Mouse (Mus musculus) neural tube, embryonic 11.5 days (tissue): ENCODE measurements around the gene Rwdd2b. TPM values are rescaled to one million over a fixed set of nuclear protein-coding genes. Genes with fewer than 3 reads are reported as not detected.

Experiments
- ATAC-seq: fragments of 200-750 bp; cut with Nextera tagmentation; 2 replicates; pipeline ENCODE4 v1.8.0; 2017; ENCODE audit warnings: moderate number of reproducible peaks, mild to moderate bottlenecking, moderate TSS enrichment, moderate library complexity; ENCODE audit not compliant: insufficient read depth, low FRiP score, low TSS enrichment
- DNase-seq: peaks from one replicate; pipeline ENCODE4 v3.0.0-alpha.2; 2015; ENCODE audit warnings: low spot score
- H3K27ac ChIP-seq: fragments of 300-500 bp; sonication (generic); 2 replicates; pipeline ENCODE4 v1.5.1; 2014; ENCODE audit warnings: low read depth, mild to moderate bottlenecking, low read length
- H3K27me3 ChIP-seq: fragments of 300-500 bp; sonication (generic); 2 replicates; pipeline ENCODE4 v1.6.1; 2014; ENCODE audit warnings: mild to moderate bottlenecking, low read length, mixed read lengths; ENCODE audit not compliant: control insufficient read depth, insufficient read depth
- H3K36me3 ChIP-seq: fragments of 300-500 bp; sonication (generic); 2 replicates; pipeline ENCODE4 v1.6.1; 2014; ENCODE audit warnings: mild to moderate bottlenecking, low read length, moderate library complexity, mixed read lengths; ENCODE audit not compliant: control insufficient read depth, insufficient read depth
- H3K4me1 ChIP-seq: fragments of 300-500 bp; sonication (generic); 2 replicates; pipeline ENCODE4 v1.6.1; 2014; ENCODE audit warnings: low read length, mixed read lengths; ENCODE audit not compliant: control insufficient read depth, insufficient read depth
- H3K4me2 ChIP-seq: fragments of 300-500 bp; sonication (generic); 2 replicates; pipeline ENCODE4 v1.6.1; 2014; ENCODE audit warnings: low read depth, mild to moderate bottlenecking, moderate library complexity
- H3K4me3 ChIP-seq: fragments of 300-500 bp; sonication (generic); 2 replicates; pipeline ENCODE4 v1.5.1; 2014; ENCODE audit warnings: low read depth, low read length
- H3K9ac ChIP-seq: fragments of 300-500 bp; sonication (generic); 2 replicates; pipeline ENCODE4 v1.6.1; 2014; ENCODE audit warnings: mild to moderate bottlenecking, low read length
- H3K9me3 ChIP-seq: fragments of 300-500 bp; sonication (generic); 2 replicates; pipeline ENCODE4 v1.6.1; 2016; ENCODE audit warnings: low read length; ENCODE audit not compliant: control insufficient read depth
- WGBS: fragments of 180-500 bp; shearing (Covaris S2); extraction: QIAGEN DNeasy Blood & Tissue Kit; methylation state at CpG from one replicate; pipeline ENCODE4 v1.1.7; 2014; 5-methylcytosine and 5-hydroxymethylcytosine counted together
- polyA plus RNA-seq: library from polyadenylated mRNA; unstranded; fragments of >200 nt; fragmentation: Nextera tagmentation; extraction: Ambion mirVana; gene quantifications from 2 replicates; pipeline ENCODE4 v1.2.1, GENCODE M21; 2014

Gene Rwdd2b
- 13.3 and 13.6 TPM in 2 replicates for polyA plus RNA-seq

DNA sequence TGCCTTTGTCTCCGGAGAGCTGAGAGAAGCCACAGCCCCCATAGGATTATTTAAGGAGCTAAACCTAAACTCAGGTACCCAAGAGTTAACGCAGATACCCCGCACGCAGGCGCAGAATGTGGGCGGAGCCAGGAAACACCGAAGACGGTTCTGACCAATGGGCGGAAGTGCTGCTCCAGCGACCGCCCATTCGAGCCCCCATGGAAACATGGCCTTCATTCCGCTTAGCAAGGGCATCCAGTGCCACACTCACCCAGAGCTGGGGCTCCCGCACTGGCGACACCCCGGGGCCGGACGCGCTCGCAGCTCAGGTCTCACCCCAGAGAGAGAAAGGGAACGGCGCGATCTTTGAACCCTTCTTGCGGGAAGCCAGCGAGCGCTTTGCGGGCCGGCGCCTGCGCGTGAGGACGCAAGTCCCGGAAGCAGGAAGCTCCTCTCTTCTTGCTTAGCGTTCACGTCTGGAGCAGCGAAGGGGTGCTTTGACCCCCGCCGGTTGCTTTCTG is at the start of gene Rwdd2b:
Rwdd2b (minus strand) TSS at position 390 of the 503 bp plus-strand sequence.
- Histone ChIP-seq H3K27me3 (no peaks in the 10 kb centered on the region), H3K4me1 (no peaks in the 10 kb centered on the region), H3K9me3 (no peaks in the 10 kb centered on the region), H3K27ac (peak within 1 kb of the TSS; percentile 80), H3K9ac (peak within 1 kb of the TSS; percentile 85), H3K4me3 (peak within 1 kb of the TSS; percentile 75), H3K4me2 (peak within 1 kb of the TSS; percentile 78), H3K36me3 (no peaks in the 10 kb centered on the region)
- DNase-seq: peak; percentile 93
- ATAC-seq: peak; percentile 96
- under 1% methylated on average over 38 of the region's 38 CpGs for WGBS

GRCm38 (mm10) chr16:87488605-87489004 is 48.2 kb upstream of the Rwdd2b start:
- Histone ChIP-seq H3K27ac (no peak overlapping the region), H3K9ac (no peak overlapping the region), H3K4me3 (no peak overlapping the region), H3K9me3 (no peaks in the 10 kb centered on the region), H3K27me3 (no peaks in the 10 kb centered on the region), H3K4me1 (no peaks in the 10 kb centered on the region), H3K4me2 (no peak overlapping the region), H3K36me3 (peaks cover 22% of the 10 kb centered on the region)
- DNase-seq (no peak), ATAC-seq (no peak)
- WGBS: 88% methylated on average over 2 of the region's 2 CpGs

GRCm38 (mm10) chr16:87486739-87487138 is 46.4 kb upstream of the Rwdd2b start:
- Histone ChIP-seq H3K4me1 (no peaks in the 10 kb centered on the region), H3K4me2 (no peak overlapping the region), H3K9me3 (no peaks in the 10 kb centered on the region), H3K27ac (no peak overlapping the region), H3K36me3 (peaks cover 25% of the 10 kb centered on the region), H3K9ac (no peak overlapping the region), H3K27me3 (no peaks in the 10 kb centered on the region), H3K4me3 (no peak overlapping the region)
- 94% methylated on average over 5 of the region's 5 CpGs for WGBS
- ATAC-seq (no peak), DNase-seq (no peak)

DNA sequence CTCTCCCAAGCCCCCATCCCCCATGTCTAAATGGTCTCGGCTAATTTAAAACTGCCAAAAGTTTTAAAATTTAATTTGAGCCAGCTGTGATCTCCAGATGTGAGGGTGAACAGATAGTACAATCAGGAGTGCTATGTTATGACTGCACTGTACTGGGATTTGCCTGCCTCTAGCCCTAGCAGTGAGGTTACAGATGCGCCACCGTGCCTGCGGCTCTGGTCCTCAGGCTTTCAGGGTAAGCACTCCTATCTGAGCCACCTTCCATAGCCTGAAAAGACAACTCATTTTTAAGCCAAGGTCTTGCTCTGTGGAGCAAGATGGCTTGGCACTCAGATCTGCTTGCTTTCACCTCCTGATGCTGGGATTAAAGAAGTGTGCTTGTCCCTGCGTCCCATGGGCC is 44.0 kb upstream of the Rwdd2b start:
- Histone ChIP-seq H3K4me2 (no peak overlapping the region), H3K9me3 (no peaks in the 10 kb centered on the region), H3K27ac (no peak overlapping the region), H3K36me3 (peaks cover 16% of the 10 kb centered on the region), H3K4me1 (no peaks in the 10 kb centered on the region), H3K27me3 (no peaks in the 10 kb centered on the region), H3K9ac (no peak overlapping the region), H3K4me3 (no peak overlapping the region)
- no peak for ATAC-seq
- 94% methylated on average over 5 of the region's 5 CpGs for WGBS
- no peak for DNase-seq

GRCm38 (mm10) chr16:87470579-87470978 is 30.2 kb upstream of the Rwdd2b start:
- H3K4me3 ChIP-seq: no peak overlapping the region
- H3K27ac ChIP-seq: no peak overlapping the region
- 90% methylated on average over 4 of the region's 4 CpGs for WGBS
- H3K4me1 ChIP-seq: no peaks in the 10 kb centered on the region
- peaks cover 12% of the 10 kb centered on the region for H3K36me3 ChIP-seq
- H3K9me3 ChIP-seq: no peaks in the 10 kb centered on the region
- H3K27me3 ChIP-seq: no peaks in the 10 kb centered on the region
- no peak overlapping the region for H3K4me2 ChIP-seq
- no peak overlapping the region for H3K9ac ChIP-seq
- ATAC-seq: no peak
- no peak for DNase-seq

- Histone ChIP-seq H3K4me1 (peaks cover 7% of the 10 kb centered on the region), H3K4me3 (no peak overlapping the region), H3K9me3 (no peaks in the 10 kb centered on the region), H3K27ac (no peak overlapping the region), H3K27me3 (no peaks in the 10 kb centered on the region), H3K36me3 (no peaks in the 10 kb centered on the region; the same call in none of the 2 replicates), H3K9ac (no peak overlapping the region), H3K4me2 (no peak overlapping the region)
- 97% methylated on average over 3 of the region's 3 CpGs for WGBS
- no peak for DNase-seq
- no peak for ATAC-seq
Observed at GRCm38 (mm10) chr16:87458752-87459151, 18.4 kb upstream of the Rwdd2b start.

GRCm38 (mm10) chr16:87455180-87455611 is 14.8 kb upstream of the Rwdd2b start:
- peaks cover 7% of the 10 kb centered on the region for H3K4me1 ChIP-seq
- no peaks in the 10 kb centered on the region; the same call in none of the 2 replicates for H3K36me3 ChIP-seq
- 0% methylated on average over 38 of the region's 38 CpGs for WGBS
- no peaks in the 10 kb centered on the region for H3K9me3 ChIP-seq
- peak overlapping the region; percentile 36; the same call in 1 of the 2 replicates for H3K27ac ChIP-seq
- H3K27me3 ChIP-seq: no peaks in the 10 kb centered on the region
- H3K4me2 ChIP-seq: peak overlapping the region; percentile 75
- H3K4me3 ChIP-seq: peak overlapping the region; percentile 80
- ATAC-seq (no peak), DNase-seq (no peak)
- H3K9ac ChIP-seq: peak overlapping the region; percentile 84

GRCm38 (mm10) chr16:87454419-87455179 is 14.2 kb upstream of the Rwdd2b start, which contains the start of gene Usp16:
Gene Usp16 (plus strand): TSS chr16:87454703.
- DNase-seq (peak; percentile 90), ATAC-seq (peak; percentile 96)
- 10% methylated on average over 41 of the region's 45 CpGs for WGBS
- peak within 1 kb of the TSS; percentile 80 for H3K4me3 ChIP-seq
- no peaks in the 10 kb centered on the region; the same call in none of the 2 replicates for H3K36me3 ChIP-seq
- peak within 1 kb of the TSS; percentile 75 for H3K4me2 ChIP-seq
- H3K27me3 ChIP-seq: no peaks in the 10 kb centered on the region
- H3K9me3 ChIP-seq: no peaks in the 10 kb centered on the region
- peaks cover 7% of the 10 kb centered on the region for H3K4me1 ChIP-seq
- H3K9ac ChIP-seq: peak within 1 kb of the TSS; percentile 84
- H3K27ac ChIP-seq: peak within 1 kb of the TSS; percentile 36; the same call in 1 of the 2 replicates

DNA sequence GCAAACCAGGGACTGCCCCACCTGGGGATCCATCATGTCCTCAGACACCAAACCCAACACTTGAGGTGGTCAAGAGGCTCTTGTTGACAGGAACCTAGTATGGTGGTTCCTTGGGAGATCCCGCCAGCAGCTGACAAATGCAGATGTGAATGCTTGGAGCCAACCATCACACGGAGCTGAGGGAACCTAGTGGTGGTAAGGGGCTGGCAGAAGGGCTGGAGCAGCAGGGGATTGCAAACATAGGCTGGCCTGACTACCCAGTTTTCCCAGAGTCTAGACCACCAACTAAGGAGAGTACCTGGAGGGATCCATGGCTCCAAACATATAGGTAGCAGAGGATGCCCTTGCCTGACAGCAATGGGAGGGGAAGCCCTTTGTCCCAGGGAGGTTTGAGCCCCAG is 12.9 kb upstream of the Rwdd2b start:
- no peaks in the 10 kb centered on the region for H3K27me3 ChIP-seq
- peaks cover 7% of the 10 kb centered on the region for H3K4me1 ChIP-seq
- 84% methylated on average over 2 of the region's 2 CpGs for WGBS
- no peaks in the 10 kb centered on the region for H3K9me3 ChIP-seq
- H3K27ac ChIP-seq: no peak overlapping the region
- ATAC-seq (no peak), DNase-seq (no peak)
- H3K36me3 ChIP-seq: no peaks in the 10 kb centered on the region
- H3K9ac ChIP-seq: no peak overlapping the region
- no peak overlapping the region for H3K4me2 ChIP-seq
- H3K4me3 ChIP-seq: no peak overlapping the region
